Mouse (Mus musculus): ENCODE results near the gene Vmn1r116.
"Not testable (repeated sequence)": the region's sequence is repeated elsewhere in the genome, so short reads cannot be mapped to it uniquely, and the experiment has no call there.

Gene Vmn1r116

DNA sequence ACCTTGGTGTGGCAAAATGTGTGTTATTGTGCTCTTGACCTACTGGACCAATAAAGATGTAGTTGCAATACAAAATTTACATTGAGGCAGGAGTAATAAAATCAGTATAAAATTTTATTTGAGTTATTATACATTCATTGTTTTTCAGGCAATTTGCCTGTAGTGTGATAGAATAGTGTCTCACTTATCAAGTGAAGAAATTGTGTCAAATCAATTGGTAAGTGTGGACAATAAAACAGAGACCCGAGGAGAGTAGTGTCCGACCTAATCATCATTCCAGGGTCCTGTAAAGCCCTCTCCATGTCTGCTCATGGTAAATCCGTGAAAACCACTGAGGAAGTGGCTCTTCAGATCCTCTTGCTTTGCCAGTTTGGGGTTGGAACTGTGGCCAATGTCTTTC lies at the start of gene Vmn1r116:
TSS of gene Vmn1r116 (plus strand) at position 301 of the 400 bp plus-strand sequence.
- in situ Hi-C loops (cut with MboI) = not testable (repeated sequence)

DNA sequence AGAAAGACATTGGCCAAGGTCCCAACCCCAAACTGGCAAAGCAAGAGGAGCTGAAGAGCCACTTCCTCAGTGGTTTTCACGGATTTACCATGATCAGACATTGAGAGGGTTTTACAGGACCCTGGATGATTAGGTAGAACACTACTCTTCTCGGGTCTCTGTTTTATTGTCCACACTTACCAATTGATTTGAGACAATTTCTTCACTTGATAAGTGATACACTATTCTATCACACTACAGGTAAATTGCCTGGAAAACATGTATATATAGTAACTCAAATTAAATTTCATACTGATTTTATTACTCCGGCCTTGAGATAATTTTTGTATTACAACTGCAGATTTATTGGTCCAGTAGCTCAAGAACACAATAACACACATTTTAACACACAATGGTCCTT lies 27.2 kb upstream of the Vmn1r116 start, which contains the start of gene Vmn1r115:
TSS of gene Vmn1r115 (minus strand) at position 101 of the 400 bp plus-strand sequence.
- in situ Hi-C loops (cut with MboI) = not testable (repeated sequence)

DNA sequence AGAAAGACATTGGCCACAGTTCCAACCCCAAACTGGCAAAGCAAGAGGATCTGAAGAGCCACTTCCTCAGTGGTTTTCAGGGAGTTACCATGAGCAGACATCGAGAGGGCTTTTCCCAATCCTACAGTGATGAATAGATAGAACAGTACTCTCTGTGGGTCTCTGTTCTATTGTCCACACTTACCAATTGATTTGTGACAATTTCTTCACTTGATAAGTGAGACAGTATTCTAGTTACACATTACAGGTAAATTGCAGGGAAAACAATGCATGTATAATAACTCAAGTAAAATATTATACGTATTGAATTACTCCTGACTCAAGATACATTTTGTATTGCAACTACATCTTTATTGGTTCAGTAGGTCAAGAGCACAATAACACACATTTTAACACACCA lies 12.0 kb downstream of the Vmn1r116 start, which contains the start of gene Vmn1r117:
TSS of gene Vmn1r117 (minus strand) at position 101 of the 400 bp plus-strand sequence.
- in situ Hi-C loops (cut with MboI) = not testable (repeated sequence)

DNA sequence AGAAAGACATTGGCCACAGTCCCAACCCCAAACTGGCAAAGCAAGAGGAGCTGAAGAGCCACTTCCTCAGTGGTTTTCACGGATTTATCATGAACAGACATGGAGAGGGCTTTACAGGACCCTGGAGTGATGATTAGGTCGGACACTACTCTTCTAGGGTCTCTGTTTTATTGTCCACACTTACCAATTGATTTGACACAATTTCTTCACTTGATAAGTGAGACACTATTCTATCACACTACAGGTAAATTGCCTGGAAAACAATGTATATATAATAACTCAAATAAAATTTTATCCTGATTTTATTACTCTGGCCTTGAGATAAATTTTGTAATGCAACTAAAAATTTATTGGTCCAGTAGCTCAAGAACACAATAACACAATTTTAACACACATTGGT lies 40.2 kb downstream of the Vmn1r116 start, which contains the start of gene Vmn1r118:
TSS of gene Vmn1r118 (minus strand) at position 101 of the 400 bp plus-strand sequence.
- in situ Hi-C loops (cut with MboI) = not testable (repeated sequence)

Data from mature B cell (primary cell).